Mouse (Mus musculus): ENCODE results near the gene Erf. TPM values are rescaled to one million over a fixed set of nuclear protein-coding genes. Genes with fewer than 3 reads are reported as not detected.

Gene Erf
- total RNA-seq, 4 experiments from 2014 or later = 4.2 to 5.8 (median 5.7) TPM

GRCm38 (mm10) chr7:25210482-25210881, 40.1 kb downstream of the Erf start:
- DNase-seq (ENCODE audit: low spot score in 2 of 2) = peak; percentile 76 to 86

DNA sequence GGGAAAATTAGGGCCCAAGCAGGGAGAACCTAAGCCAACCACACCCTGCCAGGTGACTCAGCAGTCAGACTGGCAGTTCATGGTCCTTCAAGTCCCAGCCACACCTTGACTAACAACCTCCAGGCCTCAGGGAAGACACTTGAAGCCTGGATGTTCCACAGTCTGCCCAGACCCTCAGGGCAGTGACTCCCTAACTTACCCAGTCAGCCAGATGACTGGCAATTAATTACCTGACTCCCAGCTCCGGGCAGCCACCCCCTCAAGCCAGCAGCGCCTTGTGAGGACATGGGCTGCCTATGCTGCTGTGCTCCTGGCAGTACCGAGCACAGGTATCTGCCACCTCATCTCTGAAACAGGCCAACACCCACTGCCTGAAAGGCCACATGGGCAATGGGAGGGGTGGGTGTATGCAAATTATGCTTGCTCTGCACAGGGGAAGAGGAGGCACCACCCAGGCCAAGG, 41.4 kb downstream of the Erf start:
- no peak for DNase-seq (ENCODE audit: low spot score in 2 of 2)

DNA sequence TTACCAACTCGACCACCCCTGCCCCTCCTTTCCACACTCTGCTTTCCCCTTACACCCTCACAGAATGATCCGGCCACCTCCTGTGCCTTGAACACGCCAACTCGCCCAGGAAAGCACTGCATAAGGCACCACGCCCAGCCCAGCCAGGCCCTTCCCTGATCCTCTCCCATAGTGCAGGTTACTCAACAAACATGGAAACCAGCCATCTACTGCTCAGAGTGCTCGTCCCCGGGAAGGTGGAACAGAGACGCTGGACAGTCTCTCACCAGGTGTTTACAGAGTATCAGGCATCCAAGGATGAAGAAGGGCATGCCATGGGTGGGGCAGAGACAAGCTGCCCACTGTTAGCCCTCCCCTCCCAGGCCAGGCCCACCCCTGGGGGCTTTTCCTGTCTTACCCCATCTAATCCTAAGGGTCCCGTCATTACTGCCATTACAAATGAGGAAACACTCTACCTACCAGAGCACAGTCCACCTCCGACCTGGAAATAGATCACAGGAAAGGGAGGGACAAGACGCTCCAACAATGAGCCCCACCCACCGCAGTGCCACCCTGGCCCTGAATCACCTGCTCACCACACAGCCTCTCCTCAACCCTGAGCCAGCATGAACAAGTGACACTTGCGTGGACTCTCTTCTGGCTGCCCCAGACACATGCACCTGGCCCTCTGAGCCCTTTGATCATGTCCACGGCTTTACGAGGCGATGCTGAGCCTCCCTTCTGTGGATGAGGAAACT, 44.3 kb downstream of the Erf start:
- DNase-seq (ENCODE audit: low spot score in 2 of 2) = no peak

DNA sequence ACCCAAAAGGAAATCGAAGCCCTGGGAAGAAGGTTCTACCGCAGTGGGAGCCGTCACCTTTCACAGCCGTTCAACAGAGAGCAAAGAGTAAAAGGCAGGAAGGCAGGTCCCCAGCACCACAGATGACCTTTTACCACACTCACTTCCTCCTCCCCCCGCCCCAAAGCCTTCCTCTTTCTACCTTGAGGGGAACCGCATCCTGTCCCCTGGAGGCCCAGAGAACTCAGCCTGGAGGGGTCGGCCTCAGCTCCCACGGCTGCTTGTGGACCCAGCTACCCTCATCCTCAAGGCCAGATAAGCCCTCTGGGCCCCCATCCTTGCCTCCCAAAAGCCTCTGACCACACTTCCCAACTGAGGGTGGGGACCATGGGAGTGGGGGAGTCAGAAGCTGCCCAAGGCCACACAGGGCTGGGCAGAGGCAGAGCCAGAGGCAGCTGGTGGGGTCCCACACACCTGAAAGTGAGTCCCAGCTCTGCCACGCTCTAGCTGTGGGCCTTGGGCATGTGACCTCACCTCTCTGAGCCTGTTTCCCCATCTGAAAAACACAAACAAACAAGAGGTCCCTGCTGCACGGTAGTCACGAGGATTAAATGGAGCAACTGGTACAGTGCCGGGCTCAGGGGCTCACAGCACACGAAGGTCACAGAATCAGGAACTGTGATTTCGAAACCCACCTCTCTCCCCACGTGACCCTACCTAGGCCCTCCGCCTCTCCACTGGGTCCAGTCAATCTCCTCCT, 45.0 kb downstream of the Erf start:
- DNase-seq (ENCODE audit: low spot score in 2 of 2) = no peak

GRCm38 (mm10) chr7:25203624-25204023, 46.9 kb downstream of the Erf start:
- DNase-seq (ENCODE audit: low spot score in 2 of 2) = no peak

- DNase-seq (ENCODE audit: low spot score in 2 of 2) = no peak
These were observed 53.1 kb downstream of the Erf start for GRCm38 (mm10) chr7:25197384-25198018.

DNA sequence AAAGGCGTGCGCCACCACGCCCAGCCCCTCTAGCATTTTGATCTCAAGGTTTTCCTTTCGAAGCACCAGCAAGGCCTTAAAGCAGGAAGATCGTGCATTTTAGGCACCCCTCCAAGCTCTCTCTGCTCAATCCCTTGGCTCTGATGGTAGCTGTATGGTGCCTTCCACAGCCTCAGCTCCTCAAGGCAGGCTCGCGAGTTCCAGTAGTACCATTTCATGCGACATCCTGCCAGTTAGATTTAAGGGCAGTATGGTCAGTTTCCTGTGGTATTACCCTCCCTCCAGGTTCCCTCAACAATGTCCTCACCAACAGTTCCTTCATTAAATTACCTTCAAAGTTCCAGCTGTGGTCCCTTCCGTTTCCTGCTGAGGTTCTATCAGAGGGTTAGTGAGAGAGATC, 54.5 kb downstream of the Erf start:
- DNase-seq (ENCODE audit: low spot score in 2 of 2) = no peak

DNA sequence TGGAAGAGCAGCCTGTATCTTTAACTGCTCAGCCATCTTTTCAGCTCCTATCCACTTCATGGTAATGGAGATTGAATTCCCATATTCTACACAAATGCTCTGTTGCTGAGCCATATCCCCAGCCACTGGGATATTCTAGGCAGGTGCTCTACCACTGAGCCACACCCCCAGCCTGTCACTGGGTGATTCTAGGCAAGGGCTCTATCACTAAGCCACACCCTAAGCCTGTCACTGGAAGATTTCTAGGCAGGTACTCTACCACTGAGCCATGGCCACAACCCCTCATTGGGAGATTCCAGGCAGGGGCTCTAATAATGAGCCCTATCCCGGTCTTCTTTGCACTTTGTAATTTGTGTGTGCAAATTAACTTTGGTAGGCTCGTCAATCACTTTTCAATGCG, 55.4 kb downstream of the Erf start:
- no peak for DNase-seq (ENCODE audit: low spot score in 2 of 2)

Small RNAs within 50 kb of the gene (microRNA-seq; reads per million reads assigned to microRNA genes)
- not detected for gene Mir7048

Other genes starting within 250 kb of the Erf start
- under 1 TPM; 0.25 to 0.58 (median 0.46) TPM for gene Atp1a3, start 244.8 kb downstream of the Erf start, total RNA-seq (2022)
- gene Grik5, start 178.4 kb downstream of the Erf start, total RNA-seq (2022) = 1 to 10 TPM; 1.3 to 3.2 (median 2.2) TPM
- gene Zfp574, start 178.2 kb downstream of the Erf start, total RNA-seq (2022) = 1 to 10 TPM; 6.5 to 9.3 (median 9.0) TPM
- under 1 TPM in 2 of 4 experiments, not detected in 2; 0.02 to 0.24 TPM for gene Pou2f2, start 71.0 kb downstream of the Erf start, total RNA-seq (2022)
- gene Dedd2, start 30.1 kb downstream of the Erf start, total RNA-seq (2022) = 1 to 10 TPM; 8.0 to 9.2 (median 8.6) TPM
- gene Zfp526, start 29.3 kb downstream of the Erf start, total RNA-seq (2022) = 1 to 10 TPM; 5.5 to 6.4 (median 6.1) TPM
- gene Gsk3a, start 12.9 kb downstream of the Erf start, total RNA-seq (2022) = 10 to 100 TPM; 87.5 to 93.5 (median 90.1) TPM
- gene Cic, start 16.9 kb upstream of the Erf start, total RNA-seq (2022) = 10 to 100 TPM; 26.4 to 38.7 (median 30.1) TPM
- gene Pafah1b3, start 47.2 kb upstream of the Erf start, total RNA-seq (2022) = 1 to 10 TPM in 3 of 4 experiments, under 1 TPM in 1; 0.56 to 1.5 (median 1.1) TPM
- not detected for gene Prr19, start 50.6 kb upstream of the Erf start, total RNA-seq (2022)
- gene Tmem145, start 55.3 kb upstream of the Erf start, total RNA-seq (2022) = not detected
- gene Megf8, start 66.4 kb upstream of the Erf start, total RNA-seq (2022) = 10 to 100 TPM; 22.6 to 26.8 (median 25.0) TPM
- gene Cnfn, start 119.0 kb upstream of the Erf start, total RNA-seq (2022) = not detected
- gene Lipe, start 147.9 kb upstream of the Erf start, total RNA-seq (2022) = 10 to 100 TPM; 10.6 to 28.0 (median 19.9) TPM
- not detected for gene Cxcl17, start 162.1 kb upstream of the Erf start, total RNA-seq (2022)
- 1 to 10 TPM; 1.9 to 4.8 (median 3.3) TPM for gene Ceacam1, start 226.8 kb upstream of the Erf start, total RNA-seq (2022)

Measured in gastrocnemius, adult 8-10 months (tissue).